Mouse (Mus musculus) heart, adult 2 months (tissue): ENCODE measurements around the gene Triap1.

Experiments
- CTCF ChIP-seq: fragments of 200-600 bp; IDR thresholded peaks from 2 replicates; pipeline ENCODE4 v1.8.1; 2022; ENCODE audit warnings: antibody characterized with exemption, mild to moderate bottlenecking, moderate library complexity
- EP300 ChIP-seq: fragments of 200-500 bp; IDR thresholded peaks from 2 replicates; pipeline ENCODE4 v1.6.1; 2011; ENCODE audit warnings: low read depth, low read length, control low read depth; ENCODE audit not compliant: insufficient read depth
- POLR2A ChIP-seq: fragments of 200-500 bp; IDR thresholded peaks from 2 replicates; pipeline ENCODE4 v1.6.1; 2011; ENCODE audit warnings: mild to moderate bottlenecking, low read depth, low read length, control low read depth; ENCODE audit not compliant: insufficient read depth

- TF ChIP-seq CTCF: no peak
- TF ChIP-seq POLR2A: no peak
- no peak for TF ChIP-seq EP300
These were observed 30.7 kb downstream of the Triap1 start for GRCm38 (mm10) chr5:115371736-115372135.
